ENCODE assay signal across 8 mouse cellular contexts in genomic region chr5:90365141-90365951, GRCm38 (mm10). TPM values are rescaled to one million over a fixed set of nuclear protein-coding genes. Genes with fewer than 3 reads are reported as not detected.
DNase-seq lines count a peak whose midpoint lies in the region; ATAC-seq lines count a peak whose summit lies in the region.

No protein-coding gene starts in this region.

- intact Hi-C loops in left cerebral cortex, postnatal 14 days (cut with DNase I), result no loop called here

- ATAC-seq in megakaryocyte progenitor cell, adult 5-6 weeks (replicated peaks; ENCODE audit: poor library complexity), result peak; percentile 20

- DNase-seq in adipocyte (ENCODE audit: low spot score), result peak; percentile 57
- DNase-seq in cerebellum, postnatal 4 days (ENCODE audit: low spot score in 2 of 2), result peak; percentile 22 to 38
- peak; percentile 37 for DNase-seq in gastrocnemius, adult 18-20 months (ENCODE audit: low spot score)
- peak; percentile 64 for DNase-seq in induced T-regulatory cell, adult 2 months (ENCODE audit: low read depth)
- DNase-seq in left cerebral cortex, postnatal 14 days (ENCODE audit: low spot score in 2 of 2), result peak; percentile 29 to 46
- peak; percentile 10 to 31 for DNase-seq in right cerebral cortex, postnatal 36 days (ENCODE audit: low spot score in 2 of 2)
- DNase-seq in yolk sac, embryonic 10.5 days (ENCODE audit: low spot score), result peak; percentile 78

RNA-seq across cellular contexts. Expression of gene Ankrd17, which starts 1.0 kb away (rescaled TPM):
- total RNA-seq in gastrocnemius, adult 18-20 months (2021), result 10 to 100 TPM; 46.7 to 51.7 TPM
- total RNA-seq in left cerebral cortex, postnatal 14 days (2021), result 100 to 1,000 TPM; 105 to 106 TPM
- 83.2 and 103 TPM in 2 replicates for total RNA-seq in megakaryocyte progenitor cell, adult 5-6 weeks (2015)
- total RNA-seq in megakaryocyte progenitor cell, adult 5-6 weeks (2017), result 55.3 and 83.6 TPM in 2 replicates

RNA-seq across cellular contexts. Expression of gene Gm9958, which starts 1.7 kb away (rescaled TPM):
- under 1 TPM; 0.40 to 0.53 TPM for total RNA-seq in gastrocnemius, adult 18-20 months (2021)
- total RNA-seq in left cerebral cortex, postnatal 14 days (2021), result 1 to 10 TPM; 1.4 to 1.6 TPM
- total RNA-seq in megakaryocyte progenitor cell, adult 5-6 weeks (2015), result 2.0 and 4.1 TPM in 2 replicates
- 1.3 and 2.4 TPM in 2 replicates for total RNA-seq in megakaryocyte progenitor cell, adult 5-6 weeks (2017)

Comparison
In these comparisons a context has a peak if more than half of its experiments do, and no peak if none do; other contexts are left out.
1. Peak in every context shown above with its lines: DNase-seq and ATAC-seq.
2. DNase-seq: peak in every context shown above with its lines; median percentile 78 in yolk sac, embryonic 10.5 days; 64 in induced T-regulatory cell, adult 2 months; 57 in adipocyte; 38 in left cerebral cortex, postnatal 14 days; 37 in gastrocnemius, adult 18-20 months; 30 in cerebellum, postnatal 4 days; 20 in right cerebral cortex, postnatal 36 days.